Mouse (Mus musculus) kidney, adult 2 months (tissue): Measurements from ENCODE around the gene Hoxa2.

Experiments used
- CTCF ChIP-seq: fragments of 200-500 bp; conservative IDR thresholded peaks from 2 replicates; pipeline ENCODE4 v1.5.1; 2011; ENCODE audit warnings: low read depth, mild to moderate bottlenecking, control low read depth, low read length, moderate library complexity, mixed read lengths; ENCODE audit not compliant: insufficient read depth, insufficient read length
- POLR2A ChIP-seq: fragments of 200-500 bp; IDR thresholded peaks from one replicate; pipeline ENCODE4 v1.6.1; 2011; ENCODE audit warnings: low read depth, low read length, control low read depth

GRCm38 (mm10) chr6:52177806-52178205 is 13.2 kb upstream of the Hoxa2 start:
- TF ChIP-seq CTCF (no peak), POLR2A (no peak)
